Mouse (Mus musculus): Measurements from ENCODE around the gene U2af2.
A peak's percentile ranks its signal among the peaks of the same experiment; 100 is the strongest.

DNA sequence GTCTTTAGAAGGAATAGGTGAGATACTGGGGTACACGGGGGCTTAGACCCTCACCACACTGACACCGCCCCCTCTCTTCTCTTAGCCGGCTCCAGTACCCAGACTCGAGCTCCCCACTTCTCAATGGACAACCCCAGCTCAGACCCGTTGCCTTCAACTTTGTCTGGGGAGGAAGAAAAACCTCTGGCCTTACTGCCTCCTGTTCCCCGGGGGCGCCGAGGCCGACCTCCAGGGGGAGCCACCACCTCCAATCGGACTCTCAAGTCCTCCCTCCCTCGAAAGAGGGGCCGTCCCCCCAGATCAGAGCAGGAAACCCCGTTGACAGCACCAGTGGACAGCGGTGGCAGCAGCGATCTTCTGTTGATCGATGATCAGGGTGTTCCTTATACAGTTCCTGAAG lies 44.6 kb upstream of the U2af2 start:
- peak; percentile 37 for TF ChIP-seq CTCF (IDR thresholded peaks at IDR 0.05)
- no peak for TF ChIP-seq EP300 (IDR thresholded peaks at IDR 0.05)
